Mouse (Mus musculus) limb, embryonic 14.5 days (tissue): ENCODE data around the gene Spag7. TPM values are rescaled to one million over a fixed set of nuclear protein-coding genes. Genes with fewer than 3 reads are reported as not detected.

ENCODE experiments used
- ATAC-seq: fragments of 200-750 bp; cut with Nextera tagmentation; 2 replicates; pipeline ENCODE4 v1.8.0; 2017; ENCODE audit warnings: low read depth, moderate number of reproducible peaks, moderate TSS enrichment; ENCODE audit not compliant: low FRiP score
- DNase-seq: peaks from one replicate; pipeline ENCODE4 v3.0.0-alpha.2; 2015; ENCODE audit warnings: low spot score
- H3K27ac ChIP-seq: fragments of 300-500 bp; sonication (generic); replicated peaks from 2 replicates; pipeline ENCODE4 v1.5.1; 2014; ENCODE audit warnings: low read depth, mild to moderate bottlenecking, low read length, moderate library complexity, mixed read lengths
- H3K27me3 ChIP-seq: fragments of 300-500 bp; sonication (generic); 2 replicates; pipeline ENCODE4 v1.6.1; 2014; ENCODE audit warnings: low read length, mixed read lengths; ENCODE audit not compliant: control insufficient read depth, insufficient read depth
- H3K36me3 ChIP-seq: fragments of 300-500 bp; sonication (generic); 2 replicates; pipeline ENCODE4 v1.6.1; 2014; ENCODE audit warnings: mild to moderate bottlenecking, low read length, moderate library complexity, mixed read lengths; ENCODE audit not compliant: control insufficient read depth, insufficient read depth
- H3K4me1 ChIP-seq: fragments of 300-500 bp; sonication (generic); 2 replicates; pipeline ENCODE4 v1.6.1; 2014; ENCODE audit warnings: antibody characterized with exemption, low read length, mixed read lengths; ENCODE audit not compliant: control insufficient read depth, insufficient read depth
- H3K4me2 ChIP-seq: fragments of 300-500 bp; sonication (generic); replicated peaks from 2 replicates; pipeline ENCODE4 v1.6.1; 2014; ENCODE audit warnings: low read depth, mild to moderate bottlenecking, low read length, moderate library complexity; ENCODE audit not compliant: severe bottlenecking
- H3K4me3 ChIP-seq: fragments of 300-500 bp; sonication (generic); replicated peaks from 2 replicates; pipeline ENCODE4 v1.5.1; 2014; ENCODE audit warnings: low read length
- H3K9ac ChIP-seq: fragments of 300-500 bp; sonication (generic); 2 replicates; pipeline ENCODE4 v1.6.1; 2014; ENCODE audit warnings: mild to moderate bottlenecking, low read depth, low read length, moderate library complexity; ENCODE audit not compliant: severe bottlenecking
- H3K9me3 ChIP-seq: fragments of 300-500 bp; sonication (generic); 2 replicates; pipeline ENCODE4 v1.6.1; 2016; ENCODE audit warnings: low read length; ENCODE audit not compliant: control insufficient read depth
- POLR2A ChIP-seq: fragments of 200-500 bp; IDR thresholded peaks from 2 replicates; pipeline ENCODE4 v1.8.0; 2012; ENCODE audit warnings: inconsistent platforms, mild to moderate bottlenecking, moderate library complexity, borderline replicate concordance; ENCODE audit not compliant: insufficient read depth, insufficient read length; ENCODE audit errors: extremely low read depth
- WGBS: fragments of 180-500 bp; shearing (Covaris S2); extraction: QIAGEN DNeasy Blood & Tissue Kit; methylation state at CpG from one replicate; pipeline ENCODE4 v1.1.7; 2014; 5-methylcytosine and 5-hydroxymethylcytosine counted together
- polyA plus RNA-seq, 2 experiments: library from polyadenylated mRNA; depleted of rRNA in 1 of 2; stranded (reverse) in 1 of 2; unstranded in 1 of 2; fragments of >200 nt; fragmentation: Nextera tagmentation in 1 of 2; extraction: Ambion mirVana in 1 of 2; gene quantifications; 2 replicates each; pipeline versions ENCODE4 v1.2.1 to v1.2.3; 2012 to 2014

Gene Spag7
- polyA plus RNA-seq, 2 experiments, result 93.7 to 97.0 TPM

DNA sequence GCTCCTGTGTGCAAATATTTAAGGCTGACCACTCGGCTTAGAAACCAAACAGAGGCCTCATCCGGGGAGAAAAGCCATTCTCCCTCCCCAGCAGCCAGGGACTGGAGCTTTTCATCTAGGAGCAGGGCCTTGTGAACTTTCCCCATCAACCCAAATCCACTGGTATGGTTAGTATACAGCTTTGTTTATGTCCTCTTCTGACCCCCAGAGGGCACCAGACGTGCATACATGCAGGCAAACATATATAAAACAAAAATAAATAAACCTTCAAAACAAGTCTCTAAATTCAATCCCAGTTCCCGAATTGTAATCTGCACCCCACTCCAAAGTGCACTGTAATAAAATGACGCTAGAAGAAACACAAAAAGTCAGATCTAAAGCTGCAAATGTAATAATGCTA is 39.7 kb downstream of the Spag7 start:
- no peak overlapping the region for H3K4me3 ChIP-seq
- no peaks in the 10 kb centered on the region for H3K36me3 ChIP-seq
- no peaks in the 10 kb centered on the region for H3K4me1 ChIP-seq
- no peak overlapping the region for H3K4me2 ChIP-seq
- no peak for TF ChIP-seq POLR2A
- no peak for DNase-seq
- H3K9ac ChIP-seq, result no peak overlapping the region
- ATAC-seq, result no peak
- no peaks in the 10 kb centered on the region for H3K27me3 ChIP-seq
- H3K9me3 ChIP-seq, result no peaks in the 10 kb centered on the region
- H3K27ac ChIP-seq, result no peak overlapping the region
- WGBS, result 51% methylated on average over 5 of the region's 5 CpGs

- DNase-seq, result no peak
- Histone ChIP-seq H3K9me3 (no peaks in the 10 kb centered on the region), H3K4me1 (no peaks in the 10 kb centered on the region), H3K27ac (no peak overlapping the region), H3K36me3 (no peaks in the 10 kb centered on the region), H3K4me2 (no peak overlapping the region), H3K4me3 (no peak overlapping the region), H3K9ac (no peak overlapping the region), H3K27me3 (no peaks in the 10 kb centered on the region)
- no peak for ATAC-seq
- 73% methylated on average over 2 of the region's 2 CpGs for WGBS
- TF ChIP-seq POLR2A, result no peak
These were observed 40.8 kb downstream of the Spag7 start for GRCm38 (mm10) chr11:70628431-70628830.

DNA sequence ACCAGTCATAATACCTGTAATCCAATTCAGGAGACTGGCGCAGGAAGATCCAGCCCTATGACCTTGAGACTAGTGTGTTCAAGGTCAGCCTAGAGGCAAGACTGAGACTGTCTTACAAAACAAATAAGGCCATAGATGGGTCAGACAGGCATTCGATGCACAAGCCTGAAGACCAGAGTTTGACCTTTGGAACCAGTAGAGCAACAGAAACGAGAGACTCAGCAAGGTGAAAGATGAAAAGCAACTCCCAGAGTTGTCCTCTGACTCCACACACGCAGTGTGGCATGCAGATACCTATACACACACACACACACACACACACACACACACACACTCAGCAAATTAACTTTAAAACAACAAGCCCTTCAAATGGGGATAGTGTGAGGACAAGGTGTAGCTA is 42.3 kb downstream of the Spag7 start:
- no peak overlapping the region for H3K4me3 ChIP-seq
- H3K9ac ChIP-seq, result no peak overlapping the region
- no peak overlapping the region for H3K4me2 ChIP-seq
- H3K4me1 ChIP-seq, result no peaks in the 10 kb centered on the region
- DNase-seq, result no peak
- ATAC-seq, result no peak
- no peaks in the 10 kb centered on the region for H3K36me3 ChIP-seq
- no peak overlapping the region for H3K27ac ChIP-seq
- no peaks in the 10 kb centered on the region for H3K27me3 ChIP-seq
- H3K9me3 ChIP-seq, result no peaks in the 10 kb centered on the region
- WGBS, result 77% methylated on average over 4 of the region's 4 CpGs
- no peak for TF ChIP-seq POLR2A

DNA sequence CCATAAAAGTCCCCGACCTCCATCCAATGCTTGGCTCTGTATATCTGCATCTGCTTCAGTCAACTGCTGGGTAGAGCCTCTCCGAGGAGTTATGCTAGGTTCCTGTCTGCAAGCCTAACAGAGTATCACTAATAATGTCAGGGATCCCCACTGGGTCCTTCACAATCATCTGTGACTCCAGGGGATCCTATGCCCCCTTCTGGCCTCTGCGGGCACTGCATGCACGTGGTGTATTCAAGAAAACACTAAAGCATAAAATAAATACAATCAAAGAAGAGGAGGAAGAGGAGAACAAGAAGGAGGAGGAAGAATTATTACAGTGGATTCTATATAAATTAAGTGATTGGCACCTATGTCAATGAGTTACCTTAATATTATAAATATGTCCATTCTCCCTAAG is 43.7 kb downstream of the Spag7 start:
- H3K36me3 ChIP-seq, result no peaks in the 10 kb centered on the region
- no peaks in the 10 kb centered on the region for H3K27me3 ChIP-seq
- H3K4me2 ChIP-seq, result no peak overlapping the region
- DNase-seq (no peak), ATAC-seq (no peak)
- TF ChIP-seq POLR2A, result no peak
- 50% methylated on average over 4 of the region's 4 CpGs for WGBS
- H3K9ac ChIP-seq, result no peak overlapping the region
- no peaks in the 10 kb centered on the region for H3K9me3 ChIP-seq
- H3K27ac ChIP-seq, result no peak overlapping the region
- H3K4me1 ChIP-seq, result no peaks in the 10 kb centered on the region
- H3K4me3 ChIP-seq, result no peak overlapping the region

- no peak for DNase-seq
- no peaks in the 10 kb centered on the region for H3K27me3 ChIP-seq
- WGBS, result 80% methylated on average over 10 of the region's 10 CpGs
- no peak overlapping the region for H3K9ac ChIP-seq
- no peaks in the 10 kb centered on the region for H3K36me3 ChIP-seq
- H3K4me3 ChIP-seq, result no peak overlapping the region
- no peak overlapping the region for H3K4me2 ChIP-seq
- H3K9me3 ChIP-seq, result no peaks in the 10 kb centered on the region
- ATAC-seq, result no peak
- H3K4me1 ChIP-seq, result no peaks in the 10 kb centered on the region
- no peak overlapping the region for H3K27ac ChIP-seq
- TF ChIP-seq POLR2A, result no peak
These were observed 46.0 kb downstream of the Spag7 start for GRCm38 (mm10) chr11:70623053-70623742.
